Mouse (Mus musculus): Measurements from ENCODE around the gene Prss38. TPM values are rescaled to one million over a fixed set of nuclear protein-coding genes. Genes with fewer than 3 reads are reported as not detected.

Prss38 gene
- total and polyA plus RNA-seq, 2 experiments = not detected

DNA sequence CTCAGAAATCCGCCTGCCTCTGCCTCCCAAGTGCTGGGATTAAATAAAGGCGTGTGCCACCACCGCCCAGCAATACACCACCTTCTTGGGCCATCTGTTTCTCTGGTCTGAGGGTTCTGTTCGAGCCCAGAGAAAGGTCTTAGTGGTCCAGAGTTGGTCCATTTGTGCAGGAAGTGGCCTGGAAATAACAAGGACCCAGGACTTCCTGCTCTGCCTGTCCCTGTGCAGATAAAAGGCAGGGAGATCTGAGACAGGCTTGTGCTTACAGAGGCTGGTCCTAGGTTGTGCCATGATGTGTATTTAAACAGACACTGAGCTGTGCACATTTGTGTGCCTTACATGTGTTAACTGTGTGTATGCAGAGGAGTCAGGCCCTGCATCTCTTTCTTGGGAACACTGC lies 13.3 kb upstream of the Prss38 start:
- DNase-seq (ENCODE audit: extremely low read depth, low read depth, low spot score) = no peak
- Histone ChIP-seq H3K27me3 (ENCODE audit: control insufficient read depth, insufficient read depth, low read length) (no peaks in the 10 kb centered on the region), H3K9ac (ENCODE audit: low read depth, low read length) (no peak overlapping the region), H3K4me1 (ENCODE audit: control insufficient read depth, insufficient read depth, low read length) (no peaks in the 10 kb centered on the region), H3K4me3 (ENCODE audit: insufficient read depth, low read depth, low read length) (no peak overlapping the region), H3K27ac (replicated peaks; ENCODE audit: insufficient read depth, low read depth, low read length) (no peak overlapping the region), H3K79me2 (ENCODE audit: control insufficient read depth, insufficient read depth, low read length) (no peaks in the 10 kb centered on the region), H3K36me3 (ENCODE audit: control insufficient read depth, insufficient read depth, low read length) (no peaks in the 10 kb centered on the region)
- WGBS = 82% methylated on average over 4 of the region's 4 CpGs
- TF ChIP-seq POLR2A (IDR thresholded peaks at IDR 0.05; ENCODE audit: extremely low read depth, insufficient read depth, low read length) = no peak
- TF ChIP-seq CTCF (IDR thresholded peaks at IDR 0.05; ENCODE audit: low read depth, low read length) = no peak

- Histone ChIP-seq H3K79me2 (ENCODE audit: control insufficient read depth, insufficient read depth, low read length) (no peaks in the 10 kb centered on the region), H3K9ac (ENCODE audit: low read depth, low read length) (no peak overlapping the region), H3K4me1 (ENCODE audit: control insufficient read depth, insufficient read depth, low read length) (no peaks in the 10 kb centered on the region), H3K27me3 (ENCODE audit: control insufficient read depth, insufficient read depth, low read length) (no peaks in the 10 kb centered on the region), H3K4me3 (ENCODE audit: insufficient read depth, low read depth, low read length) (no peak overlapping the region), H3K27ac (replicated peaks; ENCODE audit: insufficient read depth, low read depth, low read length) (no peak overlapping the region), H3K36me3 (ENCODE audit: control insufficient read depth, insufficient read depth, low read length) (no peaks in the 10 kb centered on the region)
- WGBS = 85% methylated on average over 4 of the region's 4 CpGs
- TF ChIP-seq POLR2A (IDR thresholded peaks at IDR 0.05; ENCODE audit: extremely low read depth, insufficient read depth, low read length) = no peak
- no peak for TF ChIP-seq CTCF (IDR thresholded peaks at IDR 0.05; ENCODE audit: low read depth, low read length)
- no peak for DNase-seq (ENCODE audit: extremely low read depth, low read depth, low spot score)
Observed at GRCm38 (mm10) chr11:59387471-59387870, 12.0 kb upstream of the Prss38 start.

DNA sequence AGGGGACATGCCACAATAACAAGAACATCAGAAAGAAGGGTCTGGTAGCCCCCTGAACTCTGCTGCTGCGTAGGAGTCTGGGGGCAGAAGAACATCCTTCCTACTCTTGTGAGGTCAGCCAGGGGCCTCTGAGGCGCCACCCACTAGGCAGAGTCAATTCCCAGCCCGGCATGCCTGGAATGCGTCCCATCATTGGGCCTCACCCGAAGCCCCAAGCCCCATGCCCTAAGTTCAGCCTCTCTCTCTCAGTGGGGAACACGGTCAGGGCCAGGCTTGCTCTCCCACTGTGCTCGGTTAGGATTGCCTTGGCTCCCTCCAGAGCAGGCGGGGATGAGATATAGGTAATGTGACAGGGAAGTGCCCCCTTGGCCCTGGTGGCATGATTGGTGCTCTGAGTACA lies 9.7 kb upstream of the Prss38 start:
- no peaks in the 10 kb centered on the region for H3K4me1 ChIP-seq (ENCODE audit: control insufficient read depth, insufficient read depth, low read length)

DNA sequence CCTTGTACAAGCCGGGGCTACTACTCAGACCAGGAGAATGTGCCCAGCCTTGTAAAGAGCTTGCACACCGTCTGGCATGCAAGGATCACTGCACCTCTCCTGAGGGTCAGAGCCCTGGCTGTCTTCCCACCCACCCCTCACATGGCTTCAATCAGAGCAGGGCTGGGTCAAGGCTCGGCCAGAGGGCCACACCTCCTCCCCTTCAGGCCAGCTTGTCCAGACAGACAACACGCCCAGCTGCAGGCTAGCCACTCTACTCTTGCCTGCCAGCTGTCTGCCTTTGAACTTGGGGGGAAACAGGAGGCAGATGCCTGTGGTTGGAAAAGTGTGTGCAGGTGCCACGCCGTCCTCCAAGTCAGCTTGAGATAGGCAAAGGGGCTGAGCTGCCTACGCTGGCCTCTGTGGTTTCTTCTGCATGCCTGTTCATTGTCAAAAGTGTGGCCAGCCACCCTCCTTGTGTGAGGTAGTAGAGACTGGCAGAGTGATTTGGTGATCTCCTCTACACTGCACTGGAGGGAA lies 9.0 kb upstream of the Prss38 start:
- TF ChIP-seq CTCF (IDR thresholded peaks at IDR 0.05; ENCODE audit: low read depth, low read length) = no peak
- no peak for TF ChIP-seq POLR2A (IDR thresholded peaks at IDR 0.05; ENCODE audit: extremely low read depth, insufficient read depth, low read length)
- H3K36me3 ChIP-seq (ENCODE audit: control insufficient read depth, insufficient read depth, low read length) = no peaks in the 10 kb centered on the region
- no peak overlapping the region for H3K27ac ChIP-seq (replicated peaks; ENCODE audit: insufficient read depth, low read depth, low read length)
- H3K4me3 ChIP-seq (ENCODE audit: insufficient read depth, low read depth, low read length) = no peak overlapping the region
- H3K79me2 ChIP-seq (ENCODE audit: control insufficient read depth, insufficient read depth, low read length) = no peaks in the 10 kb centered on the region
- no peaks in the 10 kb centered on the region for H3K4me1 ChIP-seq (ENCODE audit: control insufficient read depth, insufficient read depth, low read length)
- no peak for DNase-seq (ENCODE audit: extremely low read depth, low read depth, low spot score)
- H3K27me3 ChIP-seq (ENCODE audit: control insufficient read depth, insufficient read depth, low read length) = no peaks in the 10 kb centered on the region
- H3K9ac ChIP-seq (ENCODE audit: low read depth, low read length) = no peak overlapping the region
- WGBS = 58% methylated on average over 7 of the region's 7 CpGs

More for the DNA sequence above, 9.7 kb upstream of the Prss38 start:
- WGBS = 49% methylated on average over 8 of the region's 8 CpGs
- H3K79me2 ChIP-seq (ENCODE audit: control insufficient read depth, insufficient read depth, low read length) = no peaks in the 10 kb centered on the region
- H3K4me3 ChIP-seq (ENCODE audit: insufficient read depth, low read depth, low read length) = no peak overlapping the region
- no peaks in the 10 kb centered on the region for H3K27me3 ChIP-seq (ENCODE audit: control insufficient read depth, insufficient read depth, low read length)
- no peaks in the 10 kb centered on the region for H3K36me3 ChIP-seq (ENCODE audit: control insufficient read depth, insufficient read depth, low read length)
- no peak overlapping the region for H3K9ac ChIP-seq (ENCODE audit: low read depth, low read length)
- DNase-seq (ENCODE audit: extremely low read depth, low read depth, low spot score) = no peak
- H3K27ac ChIP-seq (replicated peaks; ENCODE audit: insufficient read depth, low read depth, low read length) = no peak overlapping the region
- TF ChIP-seq CTCF (IDR thresholded peaks at IDR 0.05; ENCODE audit: low read depth, low read length) = no peak

- no peaks in the 10 kb centered on the region for H3K79me2 ChIP-seq (ENCODE audit: control insufficient read depth, insufficient read depth, low read length)
- no peak for DNase-seq (ENCODE audit: extremely low read depth, low read depth, low spot score)
- no peak overlapping the region for H3K4me3 ChIP-seq (ENCODE audit: insufficient read depth, low read depth, low read length)
- TF ChIP-seq POLR2A (IDR thresholded peaks at IDR 0.05; ENCODE audit: extremely low read depth, insufficient read depth, low read length) = no peak
- no peak for TF ChIP-seq CTCF (IDR thresholded peaks at IDR 0.05; ENCODE audit: low read depth, low read length)
- no peaks in the 10 kb centered on the region for H3K36me3 ChIP-seq (ENCODE audit: control insufficient read depth, insufficient read depth, low read length)
- H3K27me3 ChIP-seq (ENCODE audit: control insufficient read depth, insufficient read depth, low read length) = no peaks in the 10 kb centered on the region
- H3K4me1 ChIP-seq (ENCODE audit: control insufficient read depth, insufficient read depth, low read length) = no peaks in the 10 kb centered on the region
- no peak overlapping the region for H3K27ac ChIP-seq (replicated peaks; ENCODE audit: insufficient read depth, low read depth, low read length)
- H3K9ac ChIP-seq (ENCODE audit: low read depth, low read length) = no peak overlapping the region
Observed at GRCm38 (mm10) chr11:59379547-59379946, 4.1 kb upstream of the Prss38 start.

DNA sequence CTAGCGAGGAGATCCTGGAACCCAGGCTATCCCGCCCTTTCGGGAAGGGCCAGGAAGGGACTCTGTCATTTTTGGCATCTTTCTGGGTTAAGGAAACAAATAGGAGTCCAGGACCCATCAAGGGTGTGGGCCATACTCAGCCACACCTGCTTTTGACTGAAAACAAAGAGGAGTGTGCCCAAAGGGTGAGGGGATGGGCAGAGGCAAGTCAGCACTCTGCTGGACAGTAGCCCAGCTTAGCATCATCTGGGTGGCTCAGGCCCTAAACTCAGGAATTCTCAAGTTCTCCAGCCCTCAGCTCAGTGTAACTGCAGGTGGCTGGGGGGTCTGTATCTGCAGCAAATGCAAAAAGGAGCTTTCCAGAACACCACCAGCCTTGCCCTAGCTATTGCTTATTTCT lies 2.5 kb upstream of the Prss38 start:
- 88% methylated on average over 3 of the region's 3 CpGs for WGBS
- no peaks in the 10 kb centered on the region for H3K79me2 ChIP-seq (ENCODE audit: control insufficient read depth, insufficient read depth, low read length)
- no peak for DNase-seq (ENCODE audit: extremely low read depth, low read depth, low spot score)

More for the DNA sequence above, 2.5 kb upstream of the Prss38 start:
- no peaks in the 10 kb centered on the region for H3K36me3 ChIP-seq (ENCODE audit: control insufficient read depth, insufficient read depth, low read length)
- TF ChIP-seq POLR2A (IDR thresholded peaks at IDR 0.05; ENCODE audit: extremely low read depth, insufficient read depth, low read length) (no peak), CTCF (IDR thresholded peaks at IDR 0.05; ENCODE audit: low read depth, low read length) (no peak)
- H3K27me3 ChIP-seq (ENCODE audit: control insufficient read depth, insufficient read depth, low read length) = no peaks in the 10 kb centered on the region
- no peak overlapping the region for H3K4me3 ChIP-seq (ENCODE audit: insufficient read depth, low read depth, low read length)
- no peaks in the 10 kb centered on the region for H3K4me1 ChIP-seq (ENCODE audit: control insufficient read depth, insufficient read depth, low read length)
- H3K27ac ChIP-seq (replicated peaks; ENCODE audit: insufficient read depth, low read depth, low read length) = no peak overlapping the region
- H3K9ac ChIP-seq (ENCODE audit: low read depth, low read length) = no peak overlapping the region

Data from liver, adult 2 months (tissue).